Mouse (Mus musculus) erythroblast, embryonic 14.5 days (primary cell): ENCODE data around the gene Mydgf.

ENCODE experiments used
- GATA1 ChIP-seq: IDR thresholded peaks from 2 replicates; pipeline ENCODE4 v1.6.1; 2012; ENCODE audit warnings: low read length, inconsistent platforms, mixed read lengths
- TAL1 ChIP-seq: IDR thresholded peaks from 3 replicates; pipeline ENCODE4 v1.6.1; 2012; ENCODE audit warnings: low read length, inconsistent platforms, mixed read lengths

GRCm38 (mm10) chr17:56203729-56204128 is 20.0 kb upstream of the Mydgf start:
- no peak for TF ChIP-seq GATA1
- TF ChIP-seq TAL1 = no peak
